Mouse (Mus musculus) gastrocnemius, postnatal 25 days (tissue): Measurements from ENCODE around the gene Tcp10c. TPM values are rescaled to one million over a fixed set of nuclear protein-coding genes. Genes with fewer than 3 reads are reported as not detected.
"Not testable (repeated sequence)": the region's sequence is repeated elsewhere in the genome, so short reads cannot be mapped to it uniquely, and the experiment has no call there.

ENCODE experiments used
- DNase-seq: peaks from one replicate; pipeline ENCODE4 v3.0.0; 2022
- long read RNA-seq, 2 experiments: library from polyadenylated mRNA; stranded (forward); transcript quantifications; one replicate each; pipeline ENCODE4 v2.0.0; 2021
- total RNA-seq, 2 experiments: library from RNA; stranded (reverse); gene quantifications; 1 replicate in 1 of 2; 2 replicates in 1 of 2; pipeline ENCODE4 v1.2.3; 2021

Gene Tcp10c
- total RNA-seq: not detected
- long read RNA-seq, experiment 1: 0 reads
- long read RNA-seq, experiment 2: 0 reads

- DNase-seq: not testable (repeated sequence)
Observed at GRCm38 (mm10) chr17:13354521-13354920, at the start of gene Tcp10c. Gene Tcp10c (plus strand): TSS chr17:13354572.

- not testable (repeated sequence) for DNase-seq
Observed at GRCm38 (mm10) chr17:13307852-13308251, 46.5 kb upstream of the Tcp10c start.

GRCm38 (mm10) chr17:13308344-13308743 lies 46.0 kb upstream of the Tcp10c start:
- DNase-seq: not testable (repeated sequence)

- DNase-seq: not testable (repeated sequence)
Observed at GRCm38 (mm10) chr17:13308746-13309145, 45.6 kb upstream of the Tcp10c start.

- DNase-seq: not testable (repeated sequence)
Observed at GRCm38 (mm10) chr17:13309182-13309631, 45.2 kb upstream of the Tcp10c start.

- not testable (repeated sequence) for DNase-seq
Observed at GRCm38 (mm10) chr17:13329967-13330366, 24.4 kb upstream of the Tcp10c start.

- DNase-seq: not testable (repeated sequence)
Observed at GRCm38 (mm10) chr17:13331179-13331578, 23.2 kb upstream of the Tcp10c start.

GRCm38 (mm10) chr17:13332496-13332895 lies 21.9 kb upstream of the Tcp10c start:
- DNase-seq: not testable (repeated sequence)

GRCm38 (mm10) chr17:13336979-13337749 lies 17.2 kb upstream of the Tcp10c start:
- DNase-seq: not testable (repeated sequence)

GRCm38 (mm10) chr17:13337931-13338330 lies 16.4 kb upstream of the Tcp10c start:
- not testable (repeated sequence) for DNase-seq

GRCm38 (mm10) chr17:13340071-13340470 lies 14.3 kb upstream of the Tcp10c start:
- not testable (repeated sequence) for DNase-seq

- not testable (repeated sequence) for DNase-seq
Observed at GRCm38 (mm10) chr17:13345923-13346322, 8.4 kb upstream of the Tcp10c start.

- not testable (repeated sequence) for DNase-seq
Observed at GRCm38 (mm10) chr17:13349563-13349962, 4.8 kb upstream of the Tcp10c start.

GRCm38 (mm10) chr17:13353249-13353648 lies 1.1 kb upstream of the Tcp10c start:
- DNase-seq: not testable (repeated sequence)

- not testable (repeated sequence) for DNase-seq
Observed at GRCm38 (mm10) chr17:13362489-13362888, 8.1 kb downstream of the Tcp10c start.

GRCm38 (mm10) chr17:13363773-13364172 lies 9.4 kb downstream of the Tcp10c start:
- DNase-seq: not testable (repeated sequence)

GRCm38 (mm10) chr17:13364196-13364595 lies 9.8 kb downstream of the Tcp10c start:
- not testable (repeated sequence) for DNase-seq

GRCm38 (mm10) chr17:13367181-13367580 lies 12.8 kb downstream of the Tcp10c start:
- DNase-seq: not testable (repeated sequence)

- DNase-seq: not testable (repeated sequence)
Observed at GRCm38 (mm10) chr17:13368658-13369057, 14.3 kb downstream of the Tcp10c start.

- not testable (repeated sequence) for DNase-seq
Observed at GRCm38 (mm10) chr17:13370746-13371145, 16.4 kb downstream of the Tcp10c start.

GRCm38 (mm10) chr17:13378341-13378740 lies 24.0 kb downstream of the Tcp10c start:
- DNase-seq: not testable (repeated sequence)

GRCm38 (mm10) chr17:13379951-13380615 lies 25.7 kb downstream of the Tcp10c start:
- DNase-seq: not testable (repeated sequence)

GRCm38 (mm10) chr17:13381286-13381685 lies 26.9 kb downstream of the Tcp10c start:
- DNase-seq: not testable (repeated sequence)
